ENCODE assay signal across 16 mouse cellular contexts in genomic region chr1:165765651-165766294, GRCm38 (mm10). TPM values are rescaled to one million over a fixed set of nuclear protein-coding genes. Genes with fewer than 3 reads are reported as not detected.
DNase-seq lines count a peak whose midpoint lies in the region; ATAC-seq lines count a peak whose summit lies in the region.
"Had no signal": no experiment of that assay in that cellular context is flagged by ENCODE, and none has a peak within 500 bp of the region (broad histone marks: within the 10 kb centered on the region; RNA-seq: fewer than 3 reads in every experiment).

No protein-coding gene starts in this region.

- H3K36me3 ChIP-seq in heart, embryonic 11.5 days (ENCODE audit: control insufficient read depth, insufficient read depth, low read length): peaks cover 2% of the 10 kb centered on the region; the same call in 1 of the 2 replicates
- peaks cover 2% of the 10 kb centered on the region for H3K36me3 ChIP-seq in liver, embryonic 11.5 days (ENCODE audit: control insufficient read depth, insufficient read depth, low read length)
- H3K36me3 ChIP-seq in midbrain, embryonic 16.5 days (ENCODE audit: control insufficient read depth, insufficient read depth, low read length): no peaks in the 10 kb centered on the region
- H3K36me3 ChIP-seq: forebrain, embryonic 15.5 days had no signal

- H3K4me1 ChIP-seq in heart, embryonic 11.5 days (ENCODE audit: control insufficient read depth, insufficient read depth, low read length): peaks cover 16% of the 10 kb centered on the region
- peaks cover 47% of the 10 kb centered on the region for H3K4me1 ChIP-seq in liver, embryonic 11.5 days (replicated peaks; ENCODE audit: control insufficient read depth, insufficient read depth, low read length)
- H3K4me1 ChIP-seq in midbrain, embryonic 16.5 days (ENCODE audit: control insufficient read depth, insufficient read depth, low read length): peaks cover 18% of the 10 kb centered on the region

- peak overlapping the region; percentile 56; the same call in 1 of the 2 replicates for H3K9ac ChIP-seq in heart, embryonic 11.5 days (ENCODE audit: low read depth, low read length)
- H3K9ac ChIP-seq in liver, embryonic 11.5 days (ENCODE audit: low read depth, low read length): peak overlapping the region; percentile 91
- H3K9ac ChIP-seq in midbrain, embryonic 16.5 days (ENCODE audit: low read depth, low read length): no peak overlapping the region
- H3K9ac ChIP-seq: forebrain, embryonic 15.5 days had no signal

- no peaks in the 10 kb centered on the region for H3K9me3 ChIP-seq in heart, embryonic 11.5 days (replicated peaks; ENCODE audit: control insufficient read depth, low read length)
- no peaks in the 10 kb centered on the region for H3K9me3 ChIP-seq in liver, embryonic 11.5 days (ENCODE audit: control insufficient read depth, low read length)
- no peaks in the 10 kb centered on the region for H3K9me3 ChIP-seq in midbrain, embryonic 16.5 days (replicated peaks; ENCODE audit: control insufficient read depth, low read length, poor library complexity, severe bottlenecking)
- H3K9me3 ChIP-seq: forebrain, embryonic 15.5 days had no signal

- H3K27me3 ChIP-seq in heart, embryonic 11.5 days (ENCODE audit: control insufficient read depth, insufficient read depth, low read length): no peaks in the 10 kb centered on the region
- no peaks in the 10 kb centered on the region for H3K27me3 ChIP-seq in liver, embryonic 11.5 days (replicated peaks; ENCODE audit: control insufficient read depth, insufficient read depth, low read length)
- H3K27me3 ChIP-seq in midbrain, embryonic 16.5 days (ENCODE audit: control insufficient read depth, insufficient read depth, low read depth, low read length): peaks cover 5% of the 10 kb centered on the region

- peak overlapping the region; percentile 84 for H3K4me3 ChIP-seq in heart, embryonic 11.5 days (ENCODE audit: low read depth, low read length)
- H3K4me3 ChIP-seq in liver, embryonic 11.5 days (ENCODE audit: low read depth, low read length): peak overlapping the region; percentile 83
- H3K4me3 ChIP-seq in midbrain, embryonic 16.5 days (ENCODE audit: low read depth, low read length): no peak overlapping the region
- H3K4me3 ChIP-seq: forebrain, embryonic 15.5 days had no signal

- peak overlapping the region; percentile 92 for H3K4me2 ChIP-seq in heart, embryonic 11.5 days
- H3K4me2 ChIP-seq in liver, embryonic 11.5 days: peak overlapping the region; percentile 95
- no peak overlapping the region for H3K4me2 ChIP-seq in midbrain, embryonic 16.5 days (ENCODE audit: low read length)
- H3K4me2 ChIP-seq: midbrain, embryonic 11.5 days had no signal

- DNase-seq in heart, postnatal 4 days: no peak
- DNase-seq in thymus, postnatal 4 days: peak; percentile 5
- DNase-seq in thymus, adult 18-20 months: no peak
- DNase-seq in liver, embryonic 11.5 days (ENCODE audit: low spot score): no peak
- no peak for DNase-seq in adrenal gland, adult 8-10 months
- DNase-seq in right cerebral cortex, postnatal 25 days: no peak
- DNase-seq: adrenal gland, postnatal 36 days; cerebellum, adult 2 months; lung, adult 2 months; thymus, postnatal 25 days had no signal

- no peak for ATAC-seq in heart, embryonic 11.5 days (replicated peaks; ENCODE audit: insufficient number of reproducible peaks, low FRiP score, low TSS enrichment)
- no peak for ATAC-seq in liver, embryonic 11.5 days (replicated peaks; ENCODE audit: low FRiP score)
- ATAC-seq in midbrain, embryonic 16.5 days: no peak
- ATAC-seq: forebrain, embryonic 15.5 days; hindbrain, embryonic 16.5 days; Patski had no signal

- 79% methylated on average over 17 of the region's 17 CpGs for WGBS in heart, embryonic 11.5 days (ENCODE audit: insufficient replicate concordance)
- 65% methylated on average over 17 of the region's 17 CpGs for WGBS in liver, embryonic 11.5 days
- 85% methylated on average over 17 of the region's 17 CpGs for WGBS in midbrain, embryonic 16.5 days

- peak overlapping the region; percentile 66 for H3K27ac ChIP-seq in heart, embryonic 11.5 days (ENCODE audit: low read depth, low read length)
- H3K27ac ChIP-seq in liver, embryonic 11.5 days (ENCODE audit: low read depth, low read length): peak overlapping the region; percentile 90
- no peak overlapping the region for H3K27ac ChIP-seq in midbrain, embryonic 16.5 days (ENCODE audit: low read length)
- H3K27ac ChIP-seq: forebrain, embryonic 15.5 days had no signal

RNA-seq across cellular contexts. Expression of gene Creg1, which starts 2.2 kb away (rescaled TPM):
- polyA plus RNA-seq in heart, embryonic 11.5 days (2014; fragmentation: Nextera tagmentation; extraction: Ambion mirVana): 108 and 109 TPM in 2 replicates
- total RNA-seq in heart, postnatal 4 days (2021): 10 to 100 TPM; 24.3 to 28.7 TPM
- 237 and 244 TPM in 2 replicates for polyA plus RNA-seq in liver, embryonic 11.5 days (2014; fragmentation: Nextera tagmentation; extraction: Ambion mirVana)
- 10 to 100 TPM; 46.5 to 65.7 (median 56.5) TPM for total RNA-seq in adrenal gland, adult 8-10 months (2022)
- 32.6 and 33.9 TPM in 2 replicates for polyA plus RNA-seq in midbrain, embryonic 16.5 days (2015; fragmentation: Nextera tagmentation; extraction: Ambion mirVana)

RNA-seq across cellular contexts. Expression of gene Cd247, which starts 22.7 kb away (rescaled TPM):
- polyA plus RNA-seq in heart, embryonic 11.5 days (2014; fragmentation: Nextera tagmentation; extraction: Ambion mirVana): 0.64 and 0.90 TPM in 2 replicates
- total RNA-seq in heart, postnatal 4 days (2021): under 1 TPM; 0.29 to 0.69 TPM
- 0.77 TPM in 1 of 2 replicates, not detected in the other for polyA plus RNA-seq in liver, embryonic 11.5 days (2014; fragmentation: Nextera tagmentation; extraction: Ambion mirVana)
- total RNA-seq in adrenal gland, adult 8-10 months (2022): under 1 TPM; 0.20 to 0.46 (median 0.43) TPM
- polyA plus RNA-seq in midbrain, embryonic 16.5 days (2015; fragmentation: Nextera tagmentation; extraction: Ambion mirVana): 1.2 and 1.3 TPM in 2 replicates

RNA-seq across cellular contexts. Expression of gene Rcsd1, which starts 56.2 kb away (rescaled TPM):
- polyA plus RNA-seq in heart, embryonic 11.5 days (2014; fragmentation: Nextera tagmentation; extraction: Ambion mirVana): 85.4 and 91.8 TPM in 2 replicates
- total RNA-seq in heart, postnatal 4 days (2021): 100 to 1,000 TPM; 107 to 115 TPM
- polyA plus RNA-seq in liver, embryonic 11.5 days (2014; fragmentation: Nextera tagmentation; extraction: Ambion mirVana): 13.3 and 17.8 TPM in 2 replicates
- total RNA-seq in adrenal gland, adult 8-10 months (2022): 10 to 100 TPM; 15.2 to 23.8 (median 18.2) TPM
- 7.8 and 7.9 TPM in 2 replicates for polyA plus RNA-seq in midbrain, embryonic 16.5 days (2015; fragmentation: Nextera tagmentation; extraction: Ambion mirVana)
